Mouse (Mus musculus) thymus, adult 2 months (tissue): ENCODE data around the gene Ky.

Source experiments
- CTCF ChIP-seq: fragments of 200-500 bp; IDR thresholded peaks from 2 replicates; pipeline ENCODE4 v1.5.1; 2012; ENCODE audit warnings: mild to moderate bottlenecking, control low read depth, low read length, moderate library complexity, borderline replicate concordance; ENCODE audit not compliant: control insufficient read depth, poor library complexity, insufficient read depth; ENCODE audit errors: extremely low read depth
- POLR2A ChIP-seq: fragments of 200-500 bp; IDR thresholded peaks from 2 replicates; pipeline ENCODE4 v1.6.1; 2012; ENCODE audit warnings: mild to moderate bottlenecking, low read length, control low read depth, moderate library complexity; ENCODE audit not compliant: control insufficient read depth, poor library complexity, insufficient read depth; ENCODE audit errors: extremely low read depth

- TF ChIP-seq CTCF (no peak), POLR2A (no peak)
Observed at GRCm38 (mm10) chr9:102501113-102501512, 4.4 kb upstream of the Ky start.
